Mouse (Mus musculus): ENCODE measurements around the gene Bdnf.

- TF ChIP-seq CTCF (IDR thresholded peaks at IDR 0.05) = no peak
- no peak for TF ChIP-seq EP300 (IDR thresholded peaks at IDR 0.05)
Measured at GRCm38 (mm10) chr2:109681071-109681470, 6.6 kb downstream of the Bdnf start.
